Mouse (Mus musculus): ENCODE measurements around the gene Srrd. TPM values are rescaled to one million over a fixed set of nuclear protein-coding genes. Genes with fewer than 3 reads are reported as not detected.
"Not testable (repeated sequence)": the region's sequence is repeated elsewhere in the genome, so short reads cannot be mapped to it uniquely, and the experiment has no call there.

Gene Srrd
- total RNA-seq, 2 experiments from 2014 or later = 22.6 to 24.8 TPM

DNA sequence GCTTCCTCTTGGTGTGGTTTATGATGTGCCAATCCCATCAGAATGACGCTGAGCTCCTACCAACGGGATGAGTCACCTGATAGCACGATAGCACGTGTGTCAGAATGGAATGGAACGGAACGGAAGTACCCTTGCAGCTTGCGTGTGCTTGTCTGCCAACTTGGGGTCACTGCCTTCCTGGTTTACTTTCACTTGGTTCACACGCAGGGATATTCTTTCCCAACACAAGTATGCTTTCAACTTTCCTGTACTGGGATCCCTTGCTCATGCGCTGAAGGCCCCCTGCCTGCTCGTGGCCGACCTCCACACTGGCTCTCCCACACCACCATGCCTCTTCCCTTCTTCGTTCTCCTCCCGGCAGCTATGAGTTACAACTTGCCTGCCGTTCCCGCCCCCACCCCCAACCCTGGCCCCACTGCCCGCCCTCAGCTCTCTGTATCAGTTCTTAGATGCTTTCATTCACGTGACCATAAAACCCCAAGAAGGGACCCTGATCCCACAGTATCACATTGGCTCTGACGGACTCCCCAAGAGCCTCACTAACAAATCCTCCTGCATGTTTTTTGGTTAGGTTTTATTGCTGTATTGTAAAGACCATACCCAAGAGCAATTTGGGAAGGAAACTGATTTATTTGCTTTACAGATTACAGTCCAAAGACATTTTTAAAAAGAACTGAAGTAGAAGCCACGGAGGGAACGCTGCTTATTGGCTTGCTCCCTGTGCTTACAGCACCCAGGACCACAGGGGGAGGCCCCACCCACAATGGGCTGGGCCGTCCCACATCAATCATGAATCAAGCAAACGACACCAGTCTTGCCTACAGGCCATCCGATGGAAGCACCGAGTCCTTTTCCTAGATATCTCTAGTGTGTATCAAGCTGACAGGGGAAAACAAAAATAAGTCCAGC is 17.9 kb downstream of the Srrd start:
- no peak for DNase-seq (ENCODE audit: low spot score in 2 of 2)
- intact Hi-C loops (cut with DNase I) = no loop called here

DNA sequence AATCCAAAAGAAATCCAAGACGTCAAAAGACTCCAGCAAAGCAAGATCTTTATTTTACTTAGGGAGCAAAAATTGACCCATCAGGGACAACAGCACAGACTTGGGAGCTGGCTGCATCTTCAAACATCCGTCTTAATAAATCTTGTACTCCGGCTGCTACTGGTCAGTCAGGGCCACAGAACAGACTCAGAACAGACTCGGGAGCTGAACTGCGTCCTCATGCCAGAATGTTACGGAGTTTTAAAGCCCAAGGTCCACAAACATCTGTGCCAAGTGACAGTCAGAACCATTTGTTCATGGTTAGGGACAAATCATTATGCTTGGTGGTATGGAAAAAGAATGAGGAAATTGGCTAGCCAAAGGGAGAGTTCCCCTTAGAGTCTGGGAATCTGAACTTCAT is 19.6 kb downstream of the Srrd start:
- DNase-seq (ENCODE audit: low spot score in 2 of 2) = no peak
- intact Hi-C loops (cut with DNase I) = no loop called here

DNA sequence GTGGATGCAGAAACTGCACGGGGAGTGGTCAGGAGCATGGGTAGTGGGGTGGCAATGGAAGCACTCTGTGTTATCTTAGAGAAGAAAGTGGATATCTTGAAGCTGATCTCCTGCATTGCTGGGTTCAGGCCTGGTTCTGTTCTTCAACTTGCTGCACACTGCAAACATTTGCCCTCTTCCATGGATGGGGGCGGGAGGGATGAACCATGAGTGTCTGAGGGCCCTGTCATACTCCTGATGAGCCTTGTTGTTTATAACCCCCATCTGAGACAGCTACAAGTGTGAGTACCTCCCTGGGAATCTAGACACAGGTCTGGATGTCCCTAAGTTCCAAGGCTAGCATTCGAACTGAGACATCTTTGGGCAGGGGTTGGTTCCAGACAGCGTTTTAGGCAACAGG is 21.5 kb downstream of the Srrd start:
- no peak for DNase-seq (ENCODE audit: low spot score in 2 of 2)
- intact Hi-C loops (cut with DNase I) = loop anchor here (1.0 kb wide), 2 partner anchors 45 to 93 kb away; partner anchors contain the start of gene Tpst2

DNA sequence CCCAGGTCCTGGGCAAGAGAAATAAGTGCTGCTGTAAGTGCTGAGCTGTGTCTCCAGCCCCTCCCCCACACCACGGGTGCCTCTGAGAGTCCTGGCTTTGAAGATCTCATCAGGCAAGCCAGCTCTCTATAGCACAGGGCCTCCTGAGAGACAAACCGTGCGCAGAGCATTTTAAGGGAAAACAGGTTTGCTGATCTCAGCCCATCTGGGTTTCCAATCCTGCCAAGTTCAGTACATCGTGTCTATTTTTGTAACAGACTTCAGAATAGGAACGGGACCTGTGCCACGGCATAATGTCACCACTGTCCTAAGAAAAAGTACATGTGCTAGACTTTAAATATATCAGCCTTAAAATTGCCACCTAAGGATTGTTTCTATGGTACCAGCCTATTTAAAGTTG is 21.9 kb downstream of the Srrd start:
- DNase-seq (ENCODE audit: low spot score in 2 of 2) = peak; percentile 81 to 98
- intact Hi-C loops (cut with DNase I) = loop anchor here (1.0 kb wide), 2 partner anchors 45 to 93 kb away; partner anchors contain the start of gene Tpst2

DNA sequence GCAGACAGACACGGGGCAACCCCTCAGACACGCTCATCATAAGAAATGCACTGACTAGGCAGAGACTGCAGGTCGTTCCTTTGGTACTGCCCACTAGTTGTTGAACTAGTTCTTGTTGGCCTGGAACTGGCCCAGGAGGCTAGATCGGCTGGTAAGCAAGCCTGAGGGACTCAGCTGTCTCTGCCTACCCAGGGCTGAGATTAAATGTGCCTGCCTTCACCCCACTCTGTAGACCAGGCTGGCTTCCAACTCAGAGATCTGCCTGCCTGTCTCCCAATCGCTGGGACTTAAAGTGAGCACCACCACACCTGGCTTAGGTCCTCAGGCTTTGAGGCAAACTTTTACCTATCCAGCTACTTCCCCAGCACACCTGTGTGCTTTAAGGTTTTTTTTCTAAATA is 22.5 kb downstream of the Srrd start:
- peak in 1 of 2 experiments; percentile 67 for DNase-seq (ENCODE audit: low spot score in 2 of 2)
- intact Hi-C loops (cut with DNase I) = no loop called here

DNA sequence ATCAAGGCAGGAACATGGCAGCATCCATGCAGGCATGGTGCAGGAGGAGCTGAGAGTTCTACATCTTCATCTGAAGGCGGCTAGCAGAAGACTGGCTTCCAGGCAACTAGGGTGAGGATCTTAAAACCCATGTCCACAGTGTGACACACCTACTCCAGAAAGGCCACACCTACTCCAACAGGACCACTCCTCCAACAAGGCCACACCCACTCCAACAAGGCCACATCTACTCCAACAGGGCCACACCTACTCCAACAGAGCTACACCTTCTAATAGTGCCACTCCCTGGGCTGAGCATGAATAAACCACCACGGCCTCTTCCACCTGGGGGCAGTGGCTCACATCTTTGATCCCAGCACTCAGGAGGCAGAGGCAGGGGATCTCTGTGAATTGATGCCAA is 23.5 kb downstream of the Srrd start:
- intact Hi-C loops (cut with DNase I); DNase-seq (ENCODE audit: low spot score in 2 of 2): not testable (repeated sequence)

DNA sequence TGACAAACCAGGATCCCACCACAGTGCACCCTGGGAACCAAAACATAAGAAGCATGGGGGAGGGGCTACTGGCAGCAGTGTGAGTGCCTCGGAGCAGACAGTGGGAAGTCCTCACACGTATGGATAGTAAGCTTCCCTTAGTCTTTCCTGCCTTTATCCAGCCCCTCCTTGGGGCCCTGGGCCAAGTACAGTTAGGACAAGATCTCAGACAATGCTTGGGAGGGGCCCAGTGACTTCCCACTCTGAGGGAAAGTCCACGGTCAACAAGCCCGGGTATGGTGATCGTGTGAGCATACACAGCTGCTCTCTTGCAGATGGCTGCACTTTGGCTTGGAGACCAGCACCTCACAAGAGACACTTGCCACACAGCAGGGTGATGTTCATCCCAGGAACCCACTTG is 25.5 kb downstream of the Srrd start:
- intact Hi-C loops (cut with DNase I) = no loop called here
- DNase-seq (ENCODE audit: low spot score in 2 of 2) = no peak

DNA sequence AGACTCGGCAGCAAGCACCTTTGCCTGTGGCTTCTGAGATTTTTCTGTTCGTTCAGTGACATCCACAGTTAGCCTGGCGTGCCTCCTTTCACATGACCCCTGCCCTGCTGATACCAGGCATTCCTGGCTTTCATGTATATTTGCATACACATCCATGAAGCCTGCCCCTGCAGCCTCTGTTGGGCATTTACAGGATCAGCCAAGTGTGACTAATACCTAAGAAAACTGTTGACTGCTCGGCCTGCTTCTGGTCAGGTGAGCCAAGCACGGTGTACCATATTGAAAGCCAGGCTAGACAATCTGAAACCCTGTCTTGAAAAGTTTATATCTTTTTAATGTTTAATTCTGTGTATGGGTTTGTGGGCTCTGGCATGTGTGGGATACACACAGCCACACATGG is 26.4 kb downstream of the Srrd start:
- DNase-seq (ENCODE audit: low spot score in 2 of 2) = no peak
- intact Hi-C loops (cut with DNase I) = no loop called here

DNA sequence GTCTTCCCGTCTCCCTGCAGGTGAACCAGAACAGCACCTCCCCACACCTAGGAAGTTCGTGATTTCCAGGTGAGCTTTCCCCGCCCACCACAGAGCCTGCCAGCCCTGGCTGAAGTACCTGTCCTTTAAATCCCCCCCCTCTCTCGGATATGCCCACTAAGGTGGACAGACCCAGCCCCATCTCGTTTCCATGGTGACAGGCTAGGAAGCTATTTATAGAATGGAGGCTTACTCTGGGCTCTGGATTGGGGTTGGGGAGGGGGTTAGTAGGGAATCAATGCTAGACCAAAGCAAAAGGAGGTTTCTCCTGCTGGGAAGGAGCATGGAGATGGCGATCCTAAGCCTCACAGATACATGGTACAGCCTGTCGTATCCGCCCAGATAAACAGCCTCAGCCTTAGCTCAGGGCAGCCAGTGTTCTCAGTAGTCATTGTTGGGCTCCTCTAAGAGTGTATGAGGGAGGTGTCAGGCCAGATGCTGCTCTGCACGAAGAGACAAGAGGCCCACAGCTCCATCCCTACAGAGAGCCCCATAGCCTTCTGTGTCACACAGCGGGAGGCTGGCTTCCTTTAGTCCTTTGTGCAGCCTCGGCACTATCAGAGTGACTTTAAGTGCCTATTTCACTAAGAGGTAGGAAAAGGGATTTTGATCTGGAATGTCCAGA is 29.5 kb downstream of the Srrd start:
- intact Hi-C loops (cut with DNase I) = no loop called here
- DNase-seq (ENCODE audit: low spot score in 2 of 2) = peak in 1 of 2 experiments; percentile 37

DNA sequence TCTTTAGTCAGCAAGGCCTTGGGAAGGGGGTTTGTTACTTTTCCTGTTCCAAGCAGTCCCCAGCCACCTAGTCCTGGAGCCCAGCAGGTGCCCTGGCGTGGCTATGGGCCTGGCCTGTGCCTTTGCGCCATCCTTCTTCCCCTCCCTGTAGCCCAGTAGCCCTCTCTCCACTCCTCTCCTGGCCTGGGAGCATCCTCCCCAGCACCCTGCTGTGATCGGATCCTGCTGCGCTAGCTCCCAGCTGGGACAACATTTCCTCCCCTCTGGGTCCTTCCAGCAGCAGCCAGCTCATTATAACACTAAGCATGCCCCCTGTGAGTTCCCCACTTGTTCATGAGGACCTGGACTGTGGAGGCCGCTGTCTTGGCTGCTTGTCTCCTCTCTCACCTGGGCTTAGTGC is 37.0 kb downstream of the Srrd start:
- intact Hi-C loops (cut with DNase I) = no loop called here
- no peak for DNase-seq (ENCODE audit: low spot score in 2 of 2)

DNA sequence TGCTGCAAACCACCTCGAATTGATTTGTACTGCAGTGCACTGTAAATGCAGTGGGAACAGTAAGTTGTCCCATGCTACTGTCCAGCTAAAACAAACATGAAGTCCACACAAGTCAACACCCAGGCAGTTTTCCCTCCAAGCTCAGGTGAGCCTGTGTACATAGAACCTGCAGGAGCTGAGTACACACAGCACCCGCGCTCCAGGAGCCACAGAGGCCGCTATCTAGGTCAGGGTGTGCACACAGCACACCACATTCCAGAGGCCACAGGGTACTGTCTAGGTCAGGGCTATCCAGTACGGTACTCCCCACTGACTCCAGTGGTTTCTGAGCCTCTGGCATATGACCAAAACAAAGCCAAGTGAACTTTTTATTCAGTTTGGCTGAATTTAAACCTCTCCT is 40.5 kb downstream of the Srrd start:
- no peak for DNase-seq (ENCODE audit: low spot score in 2 of 2)
- intact Hi-C loops (cut with DNase I) = no loop called here

DNA sequence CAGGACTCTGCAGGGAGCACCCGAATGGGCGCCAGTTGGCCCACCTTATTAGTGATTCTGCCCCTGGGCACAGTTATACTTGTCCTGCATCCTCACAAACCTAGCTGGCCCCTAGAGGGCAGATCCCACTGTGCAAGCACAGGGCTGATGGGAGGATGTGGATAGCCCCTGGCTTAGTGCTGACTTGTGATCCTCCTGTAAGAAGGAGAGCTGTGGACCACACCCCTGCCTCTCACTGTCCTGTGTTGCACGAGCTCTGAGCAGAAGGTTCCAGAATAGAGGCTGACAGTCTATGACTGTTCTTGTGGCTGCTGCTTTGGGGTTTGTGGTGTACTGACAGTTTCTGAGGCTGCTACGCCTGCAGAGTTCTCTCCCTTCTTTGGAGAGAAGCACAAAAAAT is 41.1 kb downstream of the Srrd start:
- no peak for DNase-seq (ENCODE audit: low spot score in 2 of 2)
- intact Hi-C loops (cut with DNase I) = no loop called here

DNA sequence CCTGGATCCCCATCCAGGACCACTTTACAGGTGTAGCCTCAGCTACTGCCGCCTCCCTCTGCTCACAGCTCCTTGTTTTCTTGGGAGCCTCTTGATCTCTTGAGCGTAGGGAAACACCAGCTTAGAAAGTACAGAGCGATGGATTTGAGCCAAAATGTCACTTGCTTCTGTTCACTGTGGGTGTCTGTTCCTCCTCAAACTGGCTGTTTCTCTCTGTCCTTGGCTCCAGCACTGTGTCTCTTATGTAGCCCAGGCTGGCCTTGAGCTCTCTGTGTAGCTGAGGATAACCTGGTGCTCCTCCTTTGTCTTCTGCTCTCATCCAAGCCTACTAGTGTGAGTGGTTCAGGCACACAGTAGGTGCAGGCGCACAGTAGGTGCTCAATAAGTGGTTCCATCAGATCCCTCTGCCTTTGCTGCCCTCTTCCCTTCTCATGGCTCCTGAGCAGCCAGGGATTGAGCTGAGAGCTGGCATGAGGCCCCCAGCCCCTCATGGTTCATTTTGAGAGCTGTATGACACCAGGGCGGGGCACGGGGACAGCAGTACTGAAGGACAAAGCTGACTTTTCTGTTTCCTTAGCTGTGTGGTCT is 42.0 kb downstream of the Srrd start:
- DNase-seq (ENCODE audit: low spot score in 2 of 2) = no peak
- intact Hi-C loops (cut with DNase I) = no loop called here

DNA sequence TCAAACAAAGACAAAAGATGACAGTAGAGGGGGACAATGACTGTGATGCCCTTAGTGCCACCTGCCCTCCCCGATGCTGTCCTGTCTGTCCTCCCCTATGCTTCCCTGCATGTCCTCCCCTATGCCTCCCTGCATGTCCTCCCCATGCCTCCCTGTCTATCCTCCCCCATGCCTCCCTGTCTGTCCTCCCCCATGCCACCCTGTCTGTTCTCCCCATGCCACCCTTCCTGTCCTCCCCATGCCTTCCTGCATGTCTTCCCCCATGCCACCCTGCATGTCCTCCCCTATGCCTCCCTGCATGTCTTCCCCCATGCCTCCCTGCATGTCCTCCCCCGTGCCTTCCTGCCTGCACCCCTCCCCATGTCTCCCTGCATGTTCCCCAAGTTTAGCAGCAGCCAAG is 42.7 kb downstream of the Srrd start:
- intact Hi-C loops (cut with DNase I) = no loop called here

DNA sequence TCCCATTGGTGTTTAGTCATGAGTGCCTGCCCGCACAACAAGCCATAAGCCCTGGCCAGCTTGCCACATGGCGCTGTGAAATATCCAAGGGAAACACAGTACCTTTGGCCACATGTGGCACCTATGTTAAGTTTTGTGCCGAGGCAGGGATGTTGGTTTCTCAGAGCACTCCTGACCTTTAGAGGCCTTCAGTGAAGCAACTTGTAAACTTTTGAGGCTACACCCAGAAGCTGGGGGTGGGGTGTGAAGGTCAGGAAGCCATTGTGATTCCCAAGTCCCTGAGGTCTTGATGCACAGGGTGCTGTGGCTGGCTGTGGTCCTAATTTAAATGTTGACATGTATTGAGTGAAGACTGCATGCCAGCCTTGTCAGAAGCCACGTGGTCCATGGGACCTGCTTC is 43.4 kb downstream of the Srrd start:
- no peak for DNase-seq (ENCODE audit: low spot score in 2 of 2)
- intact Hi-C loops (cut with DNase I) = no loop called here

More for the DNA sequence above, 42.7 kb downstream of the Srrd start:
- DNase-seq (ENCODE audit: low spot score in 2 of 2) = no peak

DNA sequence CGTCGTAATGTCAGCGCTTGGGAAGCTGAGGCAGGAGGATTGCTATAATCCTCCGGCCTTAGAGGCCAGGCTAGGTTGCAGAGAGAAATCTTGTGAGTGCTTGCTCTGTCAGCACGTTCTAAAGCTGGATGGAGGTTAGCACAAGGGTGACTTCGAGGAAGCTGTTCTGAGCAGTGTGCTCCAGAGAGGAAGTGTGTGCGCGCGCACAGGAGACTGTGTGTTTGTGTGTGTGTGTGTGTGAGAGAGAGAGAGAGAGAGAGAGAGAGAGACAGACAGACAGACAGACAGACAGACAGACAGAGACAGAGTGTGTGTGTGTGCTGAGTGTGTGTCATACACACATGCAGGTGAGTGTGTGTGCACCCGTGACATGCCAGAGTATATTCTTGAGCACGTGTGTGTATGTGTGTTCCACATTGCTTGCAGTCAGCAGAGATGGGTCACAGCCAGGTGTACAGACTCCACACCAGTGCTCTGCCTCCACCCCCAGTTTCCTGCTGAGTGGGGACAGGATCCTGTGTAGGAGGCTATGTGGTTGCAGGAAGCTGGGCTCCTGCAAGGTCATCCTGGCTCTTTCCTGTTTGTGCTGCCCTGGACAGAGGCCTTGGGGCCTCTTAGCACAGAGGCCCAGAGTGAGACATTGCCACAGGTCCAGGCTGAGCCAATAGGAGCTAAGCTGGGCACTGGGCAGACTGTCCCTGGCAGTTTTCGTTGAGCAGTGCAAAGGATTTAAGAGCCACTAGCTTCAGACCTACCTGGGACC is 44.4 kb downstream of the Srrd start:
- intact Hi-C loops (cut with DNase I) = no loop called here
- DNase-seq (ENCODE audit: low spot score in 2 of 2) = no peak

DNA sequence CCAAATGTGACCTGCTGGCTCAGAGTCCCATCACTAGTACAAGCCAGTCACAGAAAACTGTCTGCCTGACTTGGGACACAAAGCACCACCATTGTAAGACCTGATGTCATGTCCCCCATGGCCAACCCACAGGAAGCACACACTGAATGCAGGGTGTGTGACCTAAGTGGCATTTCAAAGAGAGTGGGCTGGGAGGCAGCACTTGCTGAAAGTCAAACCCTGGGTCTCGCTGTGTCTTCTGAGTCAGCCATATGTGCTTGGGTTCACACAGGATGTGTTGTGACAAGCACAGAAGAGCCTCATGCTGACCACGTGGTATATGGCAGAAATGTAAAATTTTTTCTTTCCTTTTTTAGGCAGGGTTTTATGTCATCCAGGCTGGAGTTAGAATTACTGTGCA is 45.6 kb downstream of the Srrd start:
- DNase-seq (ENCODE audit: low spot score in 2 of 2) = peak in 1 of 2 experiments; percentile 39
- intact Hi-C loops (cut with DNase I) = no loop called here

DNA sequence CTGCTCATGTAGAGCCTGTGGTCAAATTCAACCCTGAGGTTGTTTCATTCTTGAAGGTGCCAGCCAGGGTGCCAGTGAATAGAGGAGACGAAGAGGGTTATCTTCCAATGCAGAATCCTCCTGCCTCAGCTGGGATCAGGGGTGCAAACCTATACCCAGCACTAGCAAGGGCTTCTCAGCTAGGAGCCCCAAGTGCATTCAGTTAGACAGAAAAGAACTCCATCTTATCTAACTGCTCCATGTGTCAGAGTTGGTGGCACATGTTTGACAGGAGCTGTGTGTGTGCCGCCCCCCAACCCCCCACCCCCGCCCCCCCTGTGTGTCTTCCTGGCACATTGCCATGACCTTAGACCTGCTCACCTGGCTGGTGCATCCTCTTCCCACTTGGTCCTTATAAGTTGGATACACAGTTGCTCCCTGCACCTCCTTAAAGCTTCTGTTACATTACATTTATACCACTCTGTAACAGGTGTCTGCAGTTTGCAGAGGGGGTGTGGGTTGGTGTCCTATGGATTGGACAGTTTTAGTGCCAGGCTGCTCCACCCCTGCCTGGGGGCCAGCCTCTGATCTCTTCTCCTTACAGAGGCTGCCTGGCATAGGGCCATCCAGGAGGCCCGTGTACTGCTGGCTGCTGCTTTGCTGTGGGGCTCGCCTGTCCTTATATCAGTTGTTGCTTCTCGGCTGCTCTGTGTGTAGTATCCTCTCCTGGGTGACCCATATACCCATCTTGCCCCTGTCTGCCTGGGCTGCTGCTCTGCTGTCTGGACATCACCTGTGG is 46.2 kb downstream of the Srrd start:
- DNase-seq (ENCODE audit: low spot score in 2 of 2) = no peak
- intact Hi-C loops (cut with DNase I) = no loop called here

DNA sequence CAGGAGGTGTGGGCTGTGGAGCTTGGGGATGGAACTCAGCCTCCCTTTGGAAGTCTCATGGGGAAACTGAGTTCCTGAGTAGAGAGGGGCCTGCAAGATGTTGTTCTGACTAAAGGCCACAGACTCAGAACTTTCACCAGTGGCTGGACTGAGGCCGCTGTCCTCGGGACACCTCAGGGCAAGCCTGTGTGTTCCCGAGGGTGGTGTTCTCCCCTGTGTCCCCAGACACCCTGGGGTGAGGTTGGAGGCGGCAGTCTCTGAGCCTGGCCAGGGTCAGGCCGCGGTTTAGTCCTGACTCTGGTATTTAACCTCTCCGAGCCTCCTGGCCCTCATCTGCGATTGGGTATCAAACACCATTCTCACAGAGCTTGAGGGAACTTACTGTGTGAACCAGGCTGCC is 47.3 kb downstream of the Srrd start:
- no peak for DNase-seq (ENCODE audit: low spot score in 2 of 2)

More for the DNA sequence above, 47.3 kb downstream of the Srrd start:
- intact Hi-C loops (cut with DNase I) = no loop called here

All from left cerebral cortex, postnatal 25 days (tissue).